Mouse (Mus musculus) lung, embryonic 16.5 days (tissue): ENCODE data around the gene Stx8. TPM values are rescaled to one million over a fixed set of nuclear protein-coding genes. Genes with fewer than 3 reads are reported as not detected.
A peak's percentile ranks its signal among the peaks of the same experiment; 100 is the strongest.

ENCODE experiments used
- ATAC-seq: fragments of 200-750 bp; cut with Nextera tagmentation; 2 replicates; pipeline ENCODE4 v1.8.0; 2017; ENCODE audit warnings: low read depth, mild to moderate bottlenecking, moderate library complexity
- H3K27ac ChIP-seq: fragments of 300-500 bp; sonication (generic); 2 replicates; pipeline ENCODE4 v1.5.1; 2014; ENCODE audit warnings: mild to moderate bottlenecking, control low read depth, low read length
- H3K27me3 ChIP-seq: fragments of 300-500 bp; sonication (generic); 2 replicates; pipeline ENCODE4 v1.6.1; 2014; ENCODE audit warnings: low read depth, low read length, mixed read lengths; ENCODE audit not compliant: control insufficient read depth, insufficient read depth
- H3K36me3 ChIP-seq: fragments of 300-500 bp; sonication (generic); 2 replicates; pipeline ENCODE4 v1.6.1; 2014; ENCODE audit warnings: low read length; ENCODE audit not compliant: control insufficient read depth, insufficient read depth
- H3K4me1 ChIP-seq: fragments of 300-500 bp; sonication (generic); replicated peaks from 2 replicates; pipeline ENCODE4 v1.6.1; 2014; ENCODE audit warnings: low read length, mixed read lengths; ENCODE audit not compliant: control insufficient read depth, insufficient read depth
- H3K4me2 ChIP-seq: fragments of 300-500 bp; sonication (generic); 2 replicates; pipeline ENCODE4 v1.6.1; 2014; ENCODE audit warnings: low read depth, low read length, control low read depth
- H3K4me3 ChIP-seq: fragments of 300-500 bp; sonication (generic); 2 replicates; pipeline ENCODE4 v1.5.1; 2014; ENCODE audit warnings: mild to moderate bottlenecking, low read length, control low read depth
- H3K9ac ChIP-seq: fragments of 300-500 bp; sonication (generic); 2 replicates; pipeline ENCODE4 v1.6.1; 2014; ENCODE audit warnings: low read length, control low read depth
- H3K9me3 ChIP-seq: fragments of 300-500 bp; sonication (generic); 2 replicates; pipeline ENCODE4 v1.6.1; 2016; ENCODE audit warnings: low read length; ENCODE audit not compliant: control insufficient read depth
- WGBS: fragments of 180-500 bp; shearing (Covaris S2); extraction: QIAGEN DNeasy Blood & Tissue Kit; methylation state at CpG from one replicate; pipeline ENCODE4 v1.1.7; 2014; 5-methylcytosine and 5-hydroxymethylcytosine counted together
- polyA plus RNA-seq: library from polyadenylated mRNA; unstranded; fragments of >200 nt; fragmentation: Nextera tagmentation; extraction: Ambion mirVana; gene quantifications from 2 replicates; pipeline ENCODE4 v1.2.1, GENCODE M21; 2015

Stx8 gene
- polyA plus RNA-seq, 1 experiment from 2014 or later = 64.7 TPM

GRCm38 (mm10) chr11:68208582-68208981 is 242.6 kb downstream of the Stx8 start:
- Histone ChIP-seq H3K27ac (peak overlapping the region; percentile 23; the same call in 1 of the 2 replicates), H3K27me3 (no peaks in the 10 kb centered on the region)
- peak; percentile 34 for ATAC-seq

GRCm38 (mm10) chr11:68209506-68209905 is 243.5 kb downstream of the Stx8 start:
- no peak for ATAC-seq
- H3K27ac ChIP-seq = no peak overlapping the region

More at GRCm38 (mm10) chr11:68208582-68208981, 242.6 kb downstream of the Stx8 start:
- WGBS = 46% methylated on average over 1 of the region's 1 CpGs
- Histone ChIP-seq H3K36me3 (no peaks in the 10 kb centered on the region), H3K4me1 (peaks cover 33% of the 10 kb centered on the region), H3K4me3 (no peak overlapping the region), H3K9me3 (no peaks in the 10 kb centered on the region), H3K4me2 (no peak overlapping the region), H3K9ac (no peak overlapping the region)

GRCm38 (mm10) chr11:68210714-68211113 is 244.7 kb downstream of the Stx8 start:
- no peak for ATAC-seq
- Histone ChIP-seq H3K4me1 (peaks cover 39% of the 10 kb centered on the region), H3K36me3 (no peaks in the 10 kb centered on the region), H3K27me3 (no peaks in the 10 kb centered on the region), H3K4me3 (no peak overlapping the region), H3K27ac (no peak overlapping the region), H3K9ac (no peak overlapping the region), H3K4me2 (no peak overlapping the region), H3K9me3 (no peaks in the 10 kb centered on the region)
- whole genome bisulfite sequencing = 90% methylated on average over 5 of the region's 5 CpGs

More at GRCm38 (mm10) chr11:68209506-68209905, 243.5 kb downstream of the Stx8 start:
- no peak overlapping the region for H3K4me3 ChIP-seq
- H3K36me3 ChIP-seq = no peaks in the 10 kb centered on the region
- H3K9me3 ChIP-seq = no peaks in the 10 kb centered on the region
- no peak overlapping the region for H3K4me2 ChIP-seq
- no peak overlapping the region for H3K9ac ChIP-seq
- H3K27me3 ChIP-seq = no peaks in the 10 kb centered on the region
- 78% methylated on average over 4 of the region's 4 CpGs for WGBS
- peaks cover 31% of the 10 kb centered on the region for H3K4me1 ChIP-seq

GRCm38 (mm10) chr11:68211924-68212578 is 246.1 kb downstream of the Stx8 start:
- H3K27me3 ChIP-seq = no peaks in the 10 kb centered on the region
- peak; percentile 65 for ATAC-seq
- peak overlapping the region; percentile 21 for H3K27ac ChIP-seq
- no peak overlapping the region for H3K4me3 ChIP-seq
- 28% methylated on average over 8 of the region's 8 CpGs for WGBS
- H3K36me3 ChIP-seq = no peaks in the 10 kb centered on the region
- H3K4me1 ChIP-seq = peaks cover 48% of the 10 kb centered on the region
- H3K4me2 ChIP-seq = no peak overlapping the region
- no peak overlapping the region for H3K9ac ChIP-seq
- no peaks in the 10 kb centered on the region for H3K9me3 ChIP-seq

DNA sequence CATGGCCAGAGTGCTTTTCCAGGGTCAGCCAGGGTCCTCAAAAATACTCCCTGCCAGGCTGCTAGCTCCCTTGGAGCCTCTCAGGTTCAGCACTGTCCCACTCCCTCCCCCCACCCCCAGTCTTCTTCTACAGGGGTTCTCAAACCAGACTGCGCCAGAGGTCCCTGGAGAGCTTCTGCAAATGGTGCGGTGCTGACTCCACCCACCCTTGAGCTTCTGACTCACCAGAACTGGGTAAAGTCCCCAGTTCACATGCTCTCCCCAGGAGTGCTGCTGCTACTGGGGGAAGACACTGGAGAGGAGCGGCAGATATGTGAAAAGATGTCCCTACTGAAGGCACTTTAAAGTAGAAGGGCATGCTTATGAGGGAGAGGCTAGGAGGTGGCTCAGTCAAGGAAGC is 247.9 kb downstream of the Stx8 start:
- WGBS = 44% methylated on average over 3 of the region's 3 CpGs
- Histone ChIP-seq H3K9me3 (no peaks in the 10 kb centered on the region), H3K27ac (no peak overlapping the region), H3K36me3 (no peaks in the 10 kb centered on the region), H3K27me3 (no peaks in the 10 kb centered on the region), H3K4me2 (no peak overlapping the region), H3K9ac (no peak overlapping the region), H3K4me3 (no peak overlapping the region), H3K4me1 (peaks cover 39% of the 10 kb centered on the region)
- ATAC-seq = no peak

- Histone ChIP-seq H3K4me3 (no peak overlapping the region), H3K36me3 (no peaks in the 10 kb centered on the region), H3K9me3 (no peaks in the 10 kb centered on the region), H3K27ac (no peak overlapping the region), H3K4me1 (peaks cover 36% of the 10 kb centered on the region), H3K4me2 (no peak overlapping the region), H3K9ac (no peak overlapping the region), H3K27me3 (no peaks in the 10 kb centered on the region)
- 64% methylated on average over 9 of the region's 9 CpGs for WGBS
- ATAC-seq = no peak
These were observed 248.7 kb downstream of the Stx8 start for GRCm38 (mm10) chr11:68214496-68215205.

DNA sequence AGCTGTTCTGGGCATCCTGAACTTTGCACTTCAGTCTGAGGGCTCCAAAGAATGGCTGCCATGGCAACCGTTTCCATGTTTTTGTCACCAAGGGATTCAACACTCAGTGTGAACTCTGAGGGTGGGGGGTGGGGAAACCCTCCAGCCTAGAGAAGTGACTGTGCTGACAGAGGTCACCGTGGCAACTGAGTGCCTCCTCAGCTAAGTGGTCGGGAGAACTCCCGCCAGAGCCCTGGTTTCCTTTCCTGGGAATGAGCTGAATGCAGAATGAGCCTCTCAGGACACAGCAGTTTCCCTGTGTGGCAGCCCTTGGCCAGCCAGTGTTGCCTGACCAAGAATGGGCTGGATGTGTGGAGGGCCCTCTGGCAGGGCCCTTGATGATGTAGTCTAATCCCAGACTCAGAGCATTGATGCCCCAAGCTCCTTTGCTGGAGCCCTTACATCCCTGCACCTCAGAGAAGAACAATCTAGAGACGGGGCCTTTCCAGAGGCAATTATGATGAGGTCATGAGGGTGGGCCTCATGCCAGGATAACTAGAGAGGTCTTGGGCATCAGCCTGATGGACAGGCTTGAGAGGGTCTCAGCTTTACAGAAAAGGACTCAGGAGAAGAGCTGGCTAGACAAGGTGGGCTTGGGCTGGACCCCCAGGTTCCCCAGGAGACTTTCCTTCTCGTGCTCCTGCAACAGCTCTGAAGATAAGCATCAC is 249.4 kb downstream of the Stx8 start:
- peaks cover 36% of the 10 kb centered on the region for H3K4me1 ChIP-seq
- H3K4me3 ChIP-seq = no peak overlapping the region
- no peaks in the 10 kb centered on the region for H3K36me3 ChIP-seq
- WGBS = 24% methylated on average over 6 of the region's 6 CpGs
- peak; percentile 39 for ATAC-seq
- no peaks in the 10 kb centered on the region for H3K27me3 ChIP-seq
- no peak overlapping the region for H3K9ac ChIP-seq
- no peak overlapping the region for H3K4me2 ChIP-seq
- peak overlapping the region; percentile 5; the same call in 1 of the 2 replicates for H3K27ac ChIP-seq
- H3K9me3 ChIP-seq = no peaks in the 10 kb centered on the region

DNA sequence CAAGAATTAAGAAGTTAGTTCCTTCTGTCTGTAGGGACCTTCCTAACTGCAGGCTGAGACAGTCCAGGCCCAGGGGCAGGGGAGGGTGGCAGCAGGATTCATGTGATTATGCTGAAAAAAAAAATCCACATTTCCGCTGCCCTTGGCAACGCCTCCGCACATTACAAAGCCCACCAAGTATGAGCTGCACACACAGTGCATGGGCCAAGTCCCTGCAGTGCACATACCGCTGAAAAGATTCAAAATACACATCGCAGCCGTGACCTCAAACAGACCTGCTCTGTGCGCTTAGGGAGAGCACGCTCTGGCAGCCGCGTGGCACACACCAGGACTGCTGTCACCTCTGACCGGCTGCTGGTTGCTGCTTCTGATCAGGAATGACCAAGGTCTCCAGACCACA is 250.0 kb downstream of the Stx8 start:
- Histone ChIP-seq H3K9me3 (no peaks in the 10 kb centered on the region), H3K4me1 (peaks cover 36% of the 10 kb centered on the region), H3K4me3 (no peak overlapping the region), H3K9ac (no peak overlapping the region), H3K4me2 (no peak overlapping the region), H3K27me3 (no peaks in the 10 kb centered on the region), H3K36me3 (no peaks in the 10 kb centered on the region), H3K27ac (no peak overlapping the region)
- no peak for ATAC-seq
- WGBS = 52% methylated on average over 11 of the region's 11 CpGs

DNA sequence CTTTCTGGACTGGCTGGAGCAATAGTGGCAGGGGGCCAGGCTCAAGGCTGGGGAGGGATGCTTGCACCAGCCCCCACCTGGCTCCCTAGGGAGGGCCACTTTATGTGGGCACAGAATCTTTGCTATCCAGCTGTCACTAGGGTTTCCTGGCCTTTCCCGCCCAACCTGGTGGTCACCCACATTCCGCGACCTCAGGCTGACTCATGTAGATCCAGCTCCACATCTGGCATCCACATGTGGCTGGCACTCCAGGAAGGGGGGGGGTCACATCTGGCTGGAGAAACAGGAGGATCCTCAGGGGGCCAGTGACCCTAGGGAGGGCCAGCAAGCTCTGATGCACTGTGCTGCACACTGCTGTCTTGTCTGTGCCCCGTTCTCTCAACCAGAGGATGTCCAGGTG is 254.7 kb downstream of the Stx8 start:
- H3K9me3 ChIP-seq = no peaks in the 10 kb centered on the region
- H3K4me1 ChIP-seq = peaks cover 9% of the 10 kb centered on the region
- ATAC-seq = no peak
- no peak overlapping the region for H3K4me2 ChIP-seq
- no peak overlapping the region for H3K4me3 ChIP-seq
- 81% methylated on average over 4 of the region's 4 CpGs for WGBS
- H3K27ac ChIP-seq = no peak overlapping the region
- no peaks in the 10 kb centered on the region for H3K36me3 ChIP-seq
- no peaks in the 10 kb centered on the region for H3K27me3 ChIP-seq
- no peak overlapping the region for H3K9ac ChIP-seq
